Mouse (Mus musculus) liver, embryonic 14.5 days (tissue): ENCODE data around the gene Rxra. TPM values are rescaled to one million over a fixed set of nuclear protein-coding genes. Genes with fewer than 3 reads are reported as not detected.

Source experiments
- ATAC-seq: fragments of 200-750 bp; cut with Nextera tagmentation; 2 replicates; pipeline ENCODE4 v1.8.0; 2017; ENCODE audit warnings: moderate number of reproducible peaks, mild to moderate bottlenecking, moderate library complexity; ENCODE audit not compliant: insufficient read depth
- DNase-seq, 3 experiments: peaks; one replicate each; pipeline ENCODE4 v3.0.0-alpha.2; 2012 to 2013; ENCODE audit warnings: low read depth in 3 of 3, low spot score in 3 of 3
- H3K27ac ChIP-seq: fragments of 300-500 bp; sonication (generic); 2 replicates; pipeline ENCODE4 v1.5.1; 2014; ENCODE audit warnings: moderate library complexity, mild to moderate bottlenecking, control low read depth, inconsistent platforms
- H3K27me3 ChIP-seq: fragments of 300-500 bp; sonication (generic); 2 replicates; pipeline ENCODE4 v1.6.1; 2014; ENCODE audit warnings: mild to moderate bottlenecking, low read length, moderate library complexity; ENCODE audit not compliant: control insufficient read depth, insufficient read depth
- H3K36me3 ChIP-seq: fragments of 300-500 bp; sonication (generic); replicated peaks from 2 replicates; pipeline ENCODE4 v1.6.1; 2014; ENCODE audit warnings: low read depth; ENCODE audit not compliant: control insufficient read depth, insufficient read depth
- H3K4me1 ChIP-seq, 2 experiments: fragments of 200-500 bp in 1 of 2; fragments of 300-500 bp in 1 of 2; sonication (generic) in 1 of 2; replicated peaks; 2 replicates each; pipeline ENCODE4 v1.6.1; 2012 to 2014; ENCODE audit warnings: antibody characterized with exemption in 1 of 2, inconsistent platforms in 1 of 2, low read length in 1 of 2; ENCODE audit not compliant: control insufficient read depth in 2 of 2, insufficient read depth in 2 of 2
- H3K4me2 ChIP-seq: fragments of 300-500 bp; sonication (generic); 2 replicates; pipeline ENCODE4 v1.6.1; 2014; ENCODE audit warnings: low read depth, mild to moderate bottlenecking, control low read depth, moderate library complexity
- H3K4me3 ChIP-seq, 2 experiments: fragments of 200-500 bp in 1 of 2; fragments of 300-500 bp in 1 of 2; sonication (generic) in 1 of 2; 2 replicates each; pipeline ENCODE4 v1.5.1; 2012 to 2014; ENCODE audit warnings: low read depth in 2 of 2, low read length in 2 of 2, mild to moderate bottlenecking in 2 of 2, control low read depth in 1 of 2, inconsistent platforms in 1 of 2, moderate library complexity in 1 of 2; ENCODE audit not compliant: insufficient read depth in 1 of 2
- H3K9ac ChIP-seq: fragments of 300-500 bp; sonication (generic); replicated peaks from 2 replicates; pipeline ENCODE4 v1.6.1; 2014; ENCODE audit warnings: mild to moderate bottlenecking, control low read depth, moderate library complexity
- H3K9me3 ChIP-seq: fragments of 300-500 bp; sonication (generic); 2 replicates; pipeline ENCODE4 v1.6.1; 2016; ENCODE audit warnings: low read length, mixed read lengths; ENCODE audit not compliant: control insufficient read depth
- CTCF ChIP-seq: IDR thresholded peaks from 2 replicates; pipeline ENCODE4 v1.5.1; 2016; ENCODE audit warnings: antibody characterized with exemption, low read depth, control low read depth
- EP300 ChIP-seq: IDR thresholded peaks from 2 replicates; pipeline ENCODE4 v1.6.1; 2016; ENCODE audit warnings: antibody characterized with exemption, low read depth
- WGBS: fragments of 180-500 bp; shearing (Covaris S2); extraction: QIAGEN DNeasy Blood & Tissue Kit; methylation state at CpG from one replicate; pipeline ENCODE4 v1.1.7; 2014; ENCODE audit not compliant: insufficient replicate concordance; 5-methylcytosine and 5-hydroxymethylcytosine counted together
- polyA plus RNA-seq, 2 experiments: library from polyadenylated mRNA; depleted of rRNA in 1 of 2; stranded (reverse) in 1 of 2; unstranded in 1 of 2; fragments of >200 nt; fragmentation: Nextera tagmentation in 1 of 2; extraction: Ambion mirVana in 1 of 2; gene quantifications; 2 replicates each; pipeline versions ENCODE4 v1.2.1 to v1.2.3; 2012 to 2014

The Rxra gene
- polyA plus RNA-seq, 2 experiments, result 2.4 to 7.5 TPM

- Histone ChIP-seq H3K9ac (no peak overlapping the region), H3K4me1 (peaks cover 0 to 10% of the 10 kb centered on the region in 2 experiments; a peak in 3 of 4 replicates), H3K4me2 (no peak overlapping the region), H3K4me3 (no peak overlapping the region), H3K27me3 (no peaks in the 10 kb centered on the region), H3K9me3 (no peaks in the 10 kb centered on the region), H3K27ac (no peak overlapping the region), H3K36me3 (no peaks in the 10 kb centered on the region)
- TF ChIP-seq CTCF, result no peak
- no peak for TF ChIP-seq EP300
- ATAC-seq, result no peak
- 39% methylated on average over 2 of the region's 2 CpGs for WGBS
- DNase-seq, result no peak
These were observed 56.8 kb downstream of the Rxra start for GRCm38 (mm10) chr2:27733021-27733420.

- WGBS, result 13% methylated on average over 1 of the region's 1 CpGs
- H3K9me3 ChIP-seq, result no peaks in the 10 kb centered on the region
- H3K36me3 ChIP-seq, result no peaks in the 10 kb centered on the region
- H3K9ac ChIP-seq, result no peak overlapping the region
- TF ChIP-seq CTCF, result no peak
- no peak for TF ChIP-seq EP300
- no peak overlapping the region for H3K4me2 ChIP-seq
- H3K27me3 ChIP-seq, result no peaks in the 10 kb centered on the region
- peaks cover 0 to 8% of the 10 kb centered on the region in 2 experiments; a peak in 2 of 4 replicates for H3K4me1 ChIP-seq
- ATAC-seq, result no peak
- no peak overlapping the region for H3K27ac ChIP-seq
- H3K4me3 ChIP-seq, result no peak overlapping the region
- no peak for DNase-seq
These were observed 58.1 kb downstream of the Rxra start for GRCm38 (mm10) chr2:27734328-27734727.

GRCm38 (mm10) chr2:27734800-27735199, 58.6 kb downstream of the Rxra start:
- H3K36me3 ChIP-seq, result no peaks in the 10 kb centered on the region
- H3K9me3 ChIP-seq, result no peaks in the 10 kb centered on the region
- DNase-seq, result no peak
- TF ChIP-seq EP300, result no peak
- no peak for TF ChIP-seq CTCF
- ATAC-seq, result no peak
- H3K27ac ChIP-seq, result no peak overlapping the region
- WGBS, result 64% methylated on average over 2 of the region's 2 CpGs
- H3K27me3 ChIP-seq, result no peaks in the 10 kb centered on the region
- no peak overlapping the region for H3K9ac ChIP-seq
- peaks cover 2 to 8% of the 10 kb centered on the region in 2 experiments for H3K4me1 ChIP-seq
- H3K4me3 ChIP-seq, result no peak overlapping the region
- H3K4me2 ChIP-seq, result no peak overlapping the region

- H3K4me1 ChIP-seq, result peaks cover 6 to 18% of the 10 kb centered on the region in 2 experiments
- DNase-seq, result no peak
- no peak overlapping the region for H3K27ac ChIP-seq
- no peak overlapping the region for H3K9ac ChIP-seq
- H3K4me2 ChIP-seq, result no peak overlapping the region
- no peaks in the 10 kb centered on the region for H3K9me3 ChIP-seq
- H3K36me3 ChIP-seq, result peaks cover under 1% of the 10 kb centered on the region; the same call in 1 of the 2 replicates
- ATAC-seq, result no peak
- 72% methylated on average over 5 of the region's 5 CpGs for WGBS
- TF ChIP-seq EP300 (no peak), CTCF (no peak)
- H3K4me3 ChIP-seq, result no peak overlapping the region
- H3K27me3 ChIP-seq, result no peaks in the 10 kb centered on the region
These were observed 60.6 kb downstream of the Rxra start for GRCm38 (mm10) chr2:27736802-27737201.

- ATAC-seq (no peak), DNase-seq (no peak)
- H3K36me3 ChIP-seq, result peaks cover 4% of the 10 kb centered on the region; the same call in 1 of the 2 replicates
- no peak overlapping the region for H3K4me3 ChIP-seq
- H3K4me1 ChIP-seq, result peaks cover 6 to 18% of the 10 kb centered on the region in 2 experiments
- no peak overlapping the region for H3K4me2 ChIP-seq
- TF ChIP-seq CTCF (no peak), EP300 (no peak)
- no peaks in the 10 kb centered on the region for H3K27me3 ChIP-seq
- no peak overlapping the region for H3K9ac ChIP-seq
- no peaks in the 10 kb centered on the region for H3K9me3 ChIP-seq
- no peak overlapping the region for H3K27ac ChIP-seq
- WGBS, result 70% methylated on average over 3 of the region's 3 CpGs
These were observed 62.2 kb downstream of the Rxra start for GRCm38 (mm10) chr2:27738396-27738795.
